Mouse (Mus musculus): Measurements from ENCODE around the gene 4930451I11Rik. TPM values are rescaled to one million over a fixed set of nuclear protein-coding genes. Genes with fewer than 3 reads are reported as not detected.
A peak's percentile ranks its signal among the peaks of the same experiment; 100 is the strongest.

4930451I11Rik gene
- polyA plus RNA-seq, 1 experiment from 2014 or later: not detected

DNA sequence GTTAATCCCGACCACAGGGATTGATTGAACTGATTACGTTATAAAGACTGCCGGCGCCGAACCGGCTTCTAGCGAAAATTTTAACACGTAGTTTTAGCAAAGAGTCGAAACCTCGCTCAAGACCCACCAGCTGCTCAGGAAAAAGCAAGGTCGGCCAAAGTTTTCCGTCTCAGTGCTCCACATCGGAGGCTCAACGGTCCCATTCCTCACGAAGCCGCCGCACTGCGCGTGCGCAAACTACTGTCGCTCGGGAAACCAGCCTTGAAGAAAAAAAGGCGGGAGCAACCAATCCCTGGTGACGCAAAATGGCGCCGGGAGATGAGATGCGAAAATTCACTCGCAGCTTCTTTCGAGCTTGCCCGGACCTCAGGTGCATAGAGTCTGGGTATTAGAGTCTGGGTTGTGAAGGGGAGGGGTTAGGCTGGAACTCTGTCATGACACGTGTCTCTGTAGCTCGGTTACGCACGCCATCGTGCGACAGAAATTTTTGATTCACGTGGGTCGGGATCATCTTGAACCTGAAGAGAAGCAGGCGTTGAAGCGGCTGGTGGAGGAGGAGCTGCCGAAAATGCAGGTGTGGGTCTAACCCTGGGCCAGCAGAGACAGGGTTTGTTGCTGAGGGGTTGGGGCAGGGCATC lies 30.8 kb upstream of the 4930451I11Rik start, which contains the start of gene Ino80e:
Ino80e (minus strand) TSS at position 231 of the 638 bp plus-strand sequence.
- peak; percentile 90 for DNase-seq (ENCODE audit: low spot score)
- H3K27ac ChIP-seq (ENCODE audit: low read depth, low read length): peak within 1 kb of the TSS; percentile 67; the same call in 1 of the 2 replicates
- peak within 1 kb of the TSS; percentile 80 for H3K9ac ChIP-seq (ENCODE audit: low read depth, low read length)
- peaks cover 23% of the 10 kb centered on the region for H3K4me1 ChIP-seq (replicated peaks; ENCODE audit: control insufficient read depth, insufficient read depth, low read length)
- H3K4me2 ChIP-seq: peak within 1 kb of the TSS; percentile 73
- peak; percentile 69 for ATAC-seq (replicated peaks; ENCODE audit: low FRiP score)
- no peaks in the 10 kb centered on the region for H3K9me3 ChIP-seq (ENCODE audit: control insufficient read depth, low read length)
- peak within 1 kb of the TSS; percentile 79 for H3K4me3 ChIP-seq (ENCODE audit: low read depth, low read length)
- no peaks in the 10 kb centered on the region for H3K27me3 ChIP-seq (replicated peaks; ENCODE audit: control insufficient read depth, insufficient read depth, low read length)
- under 1% methylated on average over 41 of the region's 41 CpGs for WGBS
- peaks cover 35% of the 10 kb centered on the region for H3K36me3 ChIP-seq (ENCODE audit: control insufficient read depth, insufficient read depth, low read length)

DNA sequence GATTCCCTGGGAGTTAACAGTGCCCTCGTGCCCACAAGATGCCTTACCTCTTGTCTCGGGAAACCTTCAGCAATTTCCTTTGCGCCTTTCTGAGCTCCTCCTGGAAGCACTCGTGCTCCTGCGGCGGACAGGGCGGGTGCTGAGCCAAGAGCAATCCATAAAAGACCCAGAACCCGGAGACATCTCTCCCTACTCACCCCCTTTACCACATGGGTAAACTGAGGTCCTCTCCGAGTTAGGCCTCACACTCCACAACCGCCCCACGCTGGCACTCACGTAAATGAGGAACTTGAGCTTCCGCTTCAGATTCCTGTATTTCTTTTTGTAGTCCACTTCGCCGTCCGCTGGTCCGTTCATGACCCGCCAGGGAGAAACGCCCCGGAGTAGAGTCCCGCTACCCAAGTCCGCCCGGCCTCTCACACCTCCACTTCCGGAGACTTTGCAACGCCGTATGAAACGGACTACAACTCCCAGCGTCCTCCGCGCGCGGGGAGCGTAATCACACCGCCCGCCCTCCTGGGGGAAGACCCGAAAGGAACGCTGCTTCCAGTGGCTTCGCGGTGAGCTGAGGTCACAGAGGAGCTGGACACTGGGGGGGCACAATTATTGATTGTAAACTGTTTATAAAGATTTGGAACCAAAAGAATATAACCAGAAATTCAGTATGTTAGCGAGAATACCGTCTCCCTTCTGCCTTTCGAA lies 30.1 kb upstream of the 4930451I11Rik start, which contains the start of gene Hirip3:
Hirip3 (plus strand) TSS at position 544 of the 702 bp plus-strand sequence.
- Histone ChIP-seq H3K4me3 (ENCODE audit: low read depth, low read length) (peak within 1 kb of the TSS; percentile 79), H3K9me3 (ENCODE audit: control insufficient read depth, low read length) (no peaks in the 10 kb centered on the region), H3K4me1 (replicated peaks; ENCODE audit: control insufficient read depth, insufficient read depth, low read length) (peaks cover 23% of the 10 kb centered on the region), H3K27me3 (replicated peaks; ENCODE audit: control insufficient read depth, insufficient read depth, low read length) (no peaks in the 10 kb centered on the region), H3K4me2 (peak within 1 kb of the TSS; percentile 73), H3K36me3 (ENCODE audit: control insufficient read depth, insufficient read depth, low read length) (peaks cover 34% of the 10 kb centered on the region), H3K9ac (ENCODE audit: low read depth, low read length) (peak within 1 kb of the TSS; percentile 80), H3K27ac (ENCODE audit: low read depth, low read length) (peak within 1 kb of the TSS; percentile 67; the same call in 1 of the 2 replicates)
- WGBS: under 1% methylated on average over 42 of the region's 42 CpGs
- peak; percentile 98 for DNase-seq (ENCODE audit: low spot score)
- peak; percentile 91 for ATAC-seq (replicated peaks; ENCODE audit: low FRiP score)

DNA sequence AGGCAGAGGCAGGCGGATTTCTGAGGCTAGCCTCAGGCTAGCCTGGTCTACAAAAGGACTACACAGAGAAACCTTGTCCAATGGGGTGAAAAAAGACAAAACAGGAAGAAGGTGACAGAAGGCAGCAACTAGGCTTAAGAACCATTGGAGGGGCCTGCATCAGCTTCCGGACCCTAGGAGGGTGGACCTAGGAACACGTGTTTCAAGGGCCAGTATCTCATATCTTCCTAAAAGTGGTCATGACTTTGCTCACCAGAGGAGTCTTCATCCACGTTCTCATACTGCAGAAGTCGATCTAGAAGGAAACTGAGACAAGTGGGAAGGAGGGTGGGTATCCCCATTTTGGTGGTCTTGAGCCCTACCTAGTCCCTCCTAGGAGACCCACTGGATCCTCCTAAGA lies 29.5 kb upstream of the 4930451I11Rik start:
- Histone ChIP-seq H3K9me3 (ENCODE audit: control insufficient read depth, low read length) (no peaks in the 10 kb centered on the region), H3K9ac (ENCODE audit: low read depth, low read length) (peak overlapping the region; percentile 80), H3K27ac (ENCODE audit: low read depth, low read length) (peak overlapping the region; percentile 67; the same call in 1 of the 2 replicates), H3K36me3 (ENCODE audit: control insufficient read depth, insufficient read depth, low read length) (peaks cover 35% of the 10 kb centered on the region), H3K4me1 (replicated peaks; ENCODE audit: control insufficient read depth, insufficient read depth, low read length) (peaks cover 23% of the 10 kb centered on the region), H3K27me3 (replicated peaks; ENCODE audit: control insufficient read depth, insufficient read depth, low read length) (no peaks in the 10 kb centered on the region), H3K4me3 (ENCODE audit: low read depth, low read length) (peak overlapping the region; percentile 79), H3K4me2 (peak overlapping the region; percentile 73)
- WGBS: 42% methylated on average over 5 of the region's 5 CpGs
- ATAC-seq (replicated peaks; ENCODE audit: low FRiP score) (0 out of 2 replicates have a peak, but pooled peaks have one; percentile 4), DNase-seq (ENCODE audit: low spot score) (no peak)

DNA sequence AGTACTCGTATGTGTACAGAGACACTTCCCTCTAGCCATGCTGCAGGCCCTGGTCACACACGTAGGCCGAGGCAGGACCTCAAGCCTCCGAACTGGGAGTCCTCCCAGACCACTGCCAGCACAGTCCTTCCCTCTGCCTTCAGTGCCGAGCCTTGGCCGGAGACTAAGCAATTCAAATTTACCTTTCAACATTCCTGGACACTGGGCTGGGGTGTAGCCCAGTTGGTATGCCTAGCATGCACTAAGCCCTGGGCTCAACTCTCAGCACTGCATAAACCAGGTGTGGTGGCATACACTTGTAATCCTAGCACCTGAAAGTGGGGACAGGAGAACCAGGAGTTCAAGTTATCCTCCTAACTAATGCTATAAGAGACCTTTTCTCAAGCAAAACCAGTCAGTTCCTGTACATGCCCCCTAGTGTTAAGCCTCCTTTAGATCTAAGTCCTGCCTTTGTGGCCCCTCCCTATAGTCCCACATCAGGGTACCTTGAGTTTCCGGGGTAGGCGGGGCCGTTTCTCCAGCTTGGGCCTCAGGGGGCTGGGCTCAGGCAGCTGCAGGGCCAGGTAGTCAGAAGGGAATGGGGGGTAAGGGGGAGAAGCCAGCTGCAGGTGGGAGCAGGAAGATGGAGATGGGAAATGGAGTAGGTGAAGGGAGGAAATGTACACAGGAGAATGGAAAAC lies 25.4 kb upstream of the 4930451I11Rik start:
- no peak overlapping the region for H3K27ac ChIP-seq (ENCODE audit: low read depth, low read length)
- ATAC-seq (replicated peaks; ENCODE audit: low FRiP score): no peak
- no peak for DNase-seq (ENCODE audit: low spot score)
- H3K36me3 ChIP-seq (ENCODE audit: control insufficient read depth, insufficient read depth, low read length): peaks cover 57% of the 10 kb centered on the region
- 72% methylated on average over 9 of the region's 9 CpGs for WGBS
- no peak overlapping the region for H3K4me2 ChIP-seq
- H3K9ac ChIP-seq (ENCODE audit: low read depth, low read length): no peak overlapping the region
- 0 out of 2 replicates have a peak, but pooled peaks cover 7% of the 10 kb centered on the region for H3K4me1 ChIP-seq (replicated peaks; ENCODE audit: control insufficient read depth, insufficient read depth, low read length)
- H3K4me3 ChIP-seq (ENCODE audit: low read depth, low read length): no peak overlapping the region
- no peaks in the 10 kb centered on the region for H3K27me3 ChIP-seq (replicated peaks; ENCODE audit: control insufficient read depth, insufficient read depth, low read length)
- no peaks in the 10 kb centered on the region for H3K9me3 ChIP-seq (ENCODE audit: control insufficient read depth, low read length)

DNA sequence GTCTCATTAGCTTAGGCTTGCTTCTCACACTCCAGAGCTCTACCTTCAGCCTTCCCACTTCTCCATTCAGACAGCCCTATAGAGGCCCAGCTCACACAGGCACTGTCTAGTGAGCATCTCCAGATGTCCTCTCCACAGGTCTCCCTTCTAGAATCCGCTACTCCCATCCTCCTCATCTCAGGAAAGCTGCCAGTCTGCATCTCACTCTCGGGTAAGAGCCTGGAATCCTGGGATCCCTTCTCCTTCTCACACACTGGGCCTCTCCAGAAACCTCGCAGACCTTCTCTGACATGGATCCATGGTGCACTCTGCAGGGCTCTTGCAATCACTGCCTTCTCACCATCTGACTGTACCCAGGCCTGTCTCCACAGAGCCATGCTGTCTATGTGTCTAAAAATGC lies 24.2 kb upstream of the 4930451I11Rik start:
- H3K4me3 ChIP-seq (ENCODE audit: low read depth, low read length): no peak overlapping the region
- H3K27ac ChIP-seq (ENCODE audit: low read depth, low read length): no peak overlapping the region
- H3K27me3 ChIP-seq (replicated peaks; ENCODE audit: control insufficient read depth, insufficient read depth, low read length): 0 out of 2 replicates have a peak, but pooled peaks cover 4% of the 10 kb centered on the region
- no peak for ATAC-seq (replicated peaks; ENCODE audit: low FRiP score)
- DNase-seq (ENCODE audit: low spot score): no peak
- H3K36me3 ChIP-seq (ENCODE audit: control insufficient read depth, insufficient read depth, low read length): peaks cover 57% of the 10 kb centered on the region
- WGBS: 79% methylated on average over 3 of the region's 3 CpGs
- no peak overlapping the region for H3K4me2 ChIP-seq
- no peak overlapping the region for H3K9ac ChIP-seq (ENCODE audit: low read depth, low read length)
- H3K4me1 ChIP-seq (replicated peaks; ENCODE audit: control insufficient read depth, insufficient read depth, low read length): 0 out of 2 replicates have a peak, but pooled peaks cover 4% of the 10 kb centered on the region
- no peaks in the 10 kb centered on the region for H3K9me3 ChIP-seq (ENCODE audit: control insufficient read depth, low read length)

DNA sequence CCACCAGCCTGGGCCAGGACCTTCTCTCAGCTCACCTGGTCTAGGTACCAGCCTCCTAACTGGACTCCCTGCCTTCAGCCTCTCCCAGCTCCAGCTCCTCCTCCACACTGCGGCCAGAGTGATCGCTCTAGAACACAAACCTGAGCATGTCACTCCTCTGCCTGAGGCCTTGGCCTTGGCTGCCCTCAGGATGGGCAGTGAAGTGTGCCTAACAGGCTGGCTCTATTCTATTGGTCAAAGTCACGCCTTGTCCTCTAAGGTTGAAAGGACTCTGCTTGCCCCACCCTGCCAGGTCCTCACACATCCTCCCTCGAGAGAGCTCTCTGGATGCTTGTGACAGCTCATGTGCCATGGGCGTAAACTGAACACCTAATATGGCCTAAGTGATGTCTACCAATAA lies 22.0 kb upstream of the 4930451I11Rik start:
- WGBS: 82% methylated on average over 5 of the region's 5 CpGs
- Histone ChIP-seq H3K36me3 (ENCODE audit: control insufficient read depth, insufficient read depth, low read length) (peaks cover 46% of the 10 kb centered on the region), H3K4me2 (no peak overlapping the region), H3K9me3 (ENCODE audit: control insufficient read depth, low read length) (no peaks in the 10 kb centered on the region), H3K27ac (ENCODE audit: low read depth, low read length) (no peak overlapping the region), H3K4me3 (ENCODE audit: low read depth, low read length) (no peak overlapping the region), H3K4me1 (replicated peaks; ENCODE audit: control insufficient read depth, insufficient read depth, low read length) (peaks cover 2% of the 10 kb centered on the region; the same call in 1 of the 2 replicates), H3K27me3 (replicated peaks; ENCODE audit: control insufficient read depth, insufficient read depth, low read length) (peaks cover 23% of the 10 kb centered on the region), H3K9ac (ENCODE audit: low read depth, low read length) (no peak overlapping the region)
- ATAC-seq (replicated peaks; ENCODE audit: low FRiP score): no peak
- DNase-seq (ENCODE audit: low spot score): no peak

DNA sequence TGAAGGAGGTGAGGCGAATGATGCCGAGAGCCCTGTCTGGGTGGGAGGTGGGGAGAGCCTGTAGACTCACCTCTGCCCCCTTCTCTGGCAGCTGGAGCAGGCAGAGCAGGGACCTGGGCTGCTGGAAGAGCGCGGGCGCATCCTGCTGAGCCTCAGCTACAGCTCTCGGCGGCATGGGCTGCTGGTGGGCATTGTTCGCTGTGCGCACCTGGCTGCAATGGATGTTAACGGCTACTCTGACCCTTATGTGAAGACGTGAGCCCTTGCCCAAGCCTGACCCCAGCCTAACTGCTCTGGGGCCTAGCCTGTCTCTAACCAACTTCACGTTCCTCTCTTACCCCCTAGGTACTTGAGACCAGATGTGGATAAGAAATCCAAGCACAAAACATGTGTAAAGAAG lies 19.8 kb upstream of the 4930451I11Rik start:
- H3K27ac ChIP-seq (ENCODE audit: low read depth, low read length): no peak overlapping the region
- H3K4me2 ChIP-seq: no peak overlapping the region
- DNase-seq (ENCODE audit: low spot score): no peak
- peaks cover 33% of the 10 kb centered on the region for H3K36me3 ChIP-seq (ENCODE audit: control insufficient read depth, insufficient read depth, low read length)
- no peak overlapping the region; the same call in 1 of the 2 replicates for H3K9ac ChIP-seq (ENCODE audit: low read depth, low read length)
- H3K4me3 ChIP-seq (ENCODE audit: low read depth, low read length): no peak overlapping the region
- H3K9me3 ChIP-seq (ENCODE audit: control insufficient read depth, low read length): no peaks in the 10 kb centered on the region
- 52% methylated on average over 12 of the region's 12 CpGs for WGBS
- ATAC-seq (replicated peaks; ENCODE audit: low FRiP score): no peak
- peaks cover 44% of the 10 kb centered on the region for H3K27me3 ChIP-seq (replicated peaks; ENCODE audit: control insufficient read depth, insufficient read depth, low read length)
- peaks cover 13% of the 10 kb centered on the region for H3K4me1 ChIP-seq (replicated peaks; ENCODE audit: control insufficient read depth, insufficient read depth, low read length)

DNA sequence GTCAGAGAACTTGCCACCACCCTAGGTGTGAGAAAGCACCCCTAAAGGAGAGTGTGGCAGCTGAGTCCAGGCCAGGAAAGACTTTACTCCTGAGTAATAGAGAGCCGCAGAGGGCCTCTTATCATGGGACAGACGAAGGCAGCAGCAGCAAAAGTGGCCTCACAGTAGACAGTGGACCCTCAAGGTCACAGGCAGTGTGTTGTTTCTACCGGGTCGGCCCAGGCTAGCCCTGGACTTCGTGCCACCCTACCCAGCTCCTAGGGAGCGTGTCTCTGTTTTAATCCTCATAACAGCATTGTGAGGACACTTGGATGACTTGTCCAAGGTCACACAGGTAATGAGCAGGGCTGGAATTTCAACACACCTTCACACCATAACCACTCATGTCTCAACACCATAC lies 18.7 kb upstream of the 4930451I11Rik start:
- H3K4me1 ChIP-seq (replicated peaks; ENCODE audit: control insufficient read depth, insufficient read depth, low read length): peaks cover 13% of the 10 kb centered on the region
- H3K27me3 ChIP-seq (replicated peaks; ENCODE audit: control insufficient read depth, insufficient read depth, low read length): peaks cover 44% of the 10 kb centered on the region
- 65% methylated on average over 6 of the region's 6 CpGs for WGBS

More for the DNA sequence above, 18.7 kb upstream of the 4930451I11Rik start:
- ATAC-seq (replicated peaks; ENCODE audit: low FRiP score) (no peak), DNase-seq (ENCODE audit: low spot score) (no peak)
- Histone ChIP-seq H3K4me2 (no peak overlapping the region), H3K4me3 (ENCODE audit: low read depth, low read length) (no peak overlapping the region), H3K9ac (ENCODE audit: low read depth, low read length) (no peak overlapping the region), H3K9me3 (ENCODE audit: control insufficient read depth, low read length) (no peaks in the 10 kb centered on the region), H3K36me3 (ENCODE audit: control insufficient read depth, insufficient read depth, low read length) (peaks cover 26% of the 10 kb centered on the region), H3K27ac (ENCODE audit: low read depth, low read length) (no peak overlapping the region)
